Mouse (Mus musculus) hindbrain, postnatal 0 days (tissue): ENCODE data around the gene Mfsd2a. TPM values are rescaled to one million over a fixed set of nuclear protein-coding genes. Genes with fewer than 3 reads are reported as not detected.
A peak's percentile ranks its signal among the peaks of the same experiment; 100 is the strongest.

Experiments
- ATAC-seq: fragments of 200-750 bp; cut with Nextera tagmentation; 2 replicates; pipeline ENCODE4 v1.8.0; 2017; ENCODE audit warnings: mild to moderate bottlenecking, moderate TSS enrichment, moderate library complexity
- DNase-seq: peaks from one replicate; pipeline ENCODE4 v3.0.0-alpha.2; 2015; ENCODE audit warnings: low spot score
- H3K27ac ChIP-seq: fragments of 300-500 bp; sonication (generic); 2 replicates; pipeline ENCODE4 v1.5.1; 2014; ENCODE audit warnings: mild to moderate bottlenecking
- H3K27me3 ChIP-seq: fragments of 300-500 bp; sonication (generic); 2 replicates; pipeline ENCODE4 v1.6.1; 2014; ENCODE audit warnings: low read length, mixed read lengths; ENCODE audit not compliant: insufficient read depth
- H3K36me3 ChIP-seq: fragments of 300-500 bp; sonication (generic); 2 replicates; pipeline ENCODE4 v1.6.1; 2014; ENCODE audit warnings: low read length, mixed read lengths; ENCODE audit not compliant: insufficient read depth
- H3K4me1 ChIP-seq: fragments of 300-500 bp; sonication (generic); 2 replicates; pipeline ENCODE4 v1.6.1; 2014; ENCODE audit warnings: antibody characterized with exemption, low read length, mixed read lengths; ENCODE audit not compliant: insufficient read depth
- H3K4me2 ChIP-seq: fragments of 300-500 bp; sonication (generic); 2 replicates; pipeline ENCODE4 v1.6.1; 2014; ENCODE audit warnings: low read depth, mild to moderate bottlenecking, low read length, moderate library complexity, mixed read lengths
- H3K4me3 ChIP-seq: fragments of 300-500 bp; sonication (generic); 2 replicates; pipeline ENCODE4 v1.5.1; 2014; ENCODE audit warnings: low read length
- H3K9ac ChIP-seq: fragments of 300-500 bp; sonication (generic); replicated peaks from 2 replicates; pipeline ENCODE4 v1.6.1; 2014; ENCODE audit warnings: mild to moderate bottlenecking, low read length, moderate library complexity, mixed read lengths
- H3K9me3 ChIP-seq: fragments of 300-500 bp; sonication (generic); 2 replicates; pipeline ENCODE4 v1.6.1; 2016; ENCODE audit warnings: low read length, mixed read lengths
- CTCF ChIP-seq: IDR thresholded peaks from 2 replicates; pipeline ENCODE4 v1.5.1; 2016; ENCODE audit warnings: antibody characterized with exemption, control low read depth, low read depth
- WGBS: fragments of 180-500 bp; shearing (Covaris S2); extraction: QIAGEN DNeasy Blood & Tissue Kit; methylation state at CpG from one replicate; pipeline ENCODE4 v1.1.7; 2014; 5-methylcytosine and 5-hydroxymethylcytosine counted together
- polyA plus RNA-seq: library from polyadenylated mRNA; unstranded; fragments of >200 nt; fragmentation: Nextera tagmentation; extraction: Ambion mirVana; gene quantifications from 2 replicates; pipeline ENCODE4 v1.2.1, GENCODE M21; 2015
- total RNA-seq: library from RNA; depleted of rRNA; stranded (reverse); fragments of >200 nt; gene quantifications from 2 replicates; pipeline ENCODE4 v1.2.3, GENCODE M21; 2014

Mfsd2a gene
- total and polyA plus RNA-seq, 2 experiments from 2014 or later = 34.9 to 68.0 TPM

DNA sequence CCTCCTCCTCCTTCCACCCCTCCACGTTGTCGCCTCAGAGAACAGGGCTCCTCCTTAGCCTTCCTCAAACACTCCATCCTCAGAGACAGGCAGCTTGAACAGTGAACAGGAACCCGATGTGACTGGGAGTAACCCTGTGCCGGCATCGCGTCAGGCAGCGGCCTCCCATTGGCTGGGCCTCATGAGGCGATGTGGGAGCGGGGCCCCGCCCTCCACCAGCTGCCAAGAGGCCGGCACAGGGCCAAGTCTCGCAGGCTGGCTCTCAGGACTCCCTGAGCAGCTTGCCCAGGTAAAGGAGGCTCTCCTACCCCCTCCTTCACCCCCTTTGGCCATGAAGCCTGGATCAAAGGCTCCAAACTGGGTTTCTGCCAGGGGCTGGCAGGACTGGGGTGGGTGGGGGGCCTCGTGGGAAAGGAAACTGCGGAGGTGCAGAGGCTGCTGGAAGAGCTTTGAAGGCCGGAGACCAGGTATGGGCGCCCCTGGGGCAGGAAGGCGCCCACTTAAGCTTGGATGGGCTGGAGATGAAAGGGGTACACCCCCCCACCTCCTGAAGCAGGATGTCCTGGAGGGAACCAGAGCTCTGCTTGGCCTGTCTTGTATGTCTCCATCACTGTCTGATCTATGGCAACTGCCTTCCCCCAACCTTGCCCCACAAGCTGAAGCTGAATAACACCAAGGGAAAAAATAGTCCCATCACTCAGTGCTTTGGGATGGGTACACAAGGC lies 5.4 kb downstream of the Mfsd2a start:
- Histone ChIP-seq H3K4me3 (peak overlapping the region; percentile 24), H3K27me3 (no peaks in the 10 kb centered on the region), H3K4me1 (peaks cover 24% of the 10 kb centered on the region), H3K4me2 (peak overlapping the region; percentile 50), H3K27ac (peak overlapping the region; percentile 72), H3K9ac (peak overlapping the region; percentile 25), H3K9me3 (no peaks in the 10 kb centered on the region), H3K36me3 (no peaks in the 10 kb centered on the region)
- ATAC-seq (peak; percentile 89), DNase-seq (peak; percentile 89)
- no peak for TF ChIP-seq CTCF
- 8% methylated on average over 17 of the region's 17 CpGs for WGBS

DNA sequence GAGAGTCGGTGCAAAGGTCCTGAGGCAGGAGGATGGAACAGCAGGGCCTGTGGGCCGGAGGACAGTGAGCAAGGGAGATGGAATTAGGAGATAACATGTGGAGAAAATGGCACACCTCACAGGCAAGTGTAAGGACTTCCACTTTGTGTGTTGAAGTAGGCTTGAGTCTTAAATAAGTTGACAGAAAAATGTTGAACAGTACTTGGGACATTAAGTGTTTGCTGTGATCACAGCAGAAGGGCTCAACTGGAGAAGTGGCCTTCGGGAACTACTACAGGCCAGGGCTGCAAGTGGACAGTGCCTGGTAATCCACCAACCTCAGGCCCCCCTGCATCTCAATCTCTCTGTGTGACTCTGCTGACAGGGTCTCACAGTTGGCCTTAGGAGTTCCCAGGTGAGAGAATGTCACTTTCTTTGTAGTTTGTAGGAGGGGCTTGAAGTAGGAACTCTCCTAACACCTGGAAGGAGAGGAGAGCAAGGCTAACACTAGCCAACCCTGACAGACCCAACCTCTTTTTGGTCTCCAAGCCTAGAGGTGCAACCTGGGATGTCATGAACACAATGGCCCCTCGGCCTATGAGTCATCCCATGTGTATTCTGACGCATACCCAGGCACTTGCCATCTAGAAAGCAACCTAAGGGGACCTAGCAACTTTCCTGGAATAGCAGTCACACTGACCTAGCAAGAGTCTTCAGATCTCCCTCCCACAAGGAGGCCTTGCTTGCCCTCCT lies 6.1 kb downstream of the Mfsd2a start:
- H3K27me3 ChIP-seq = no peaks in the 10 kb centered on the region
- no peaks in the 10 kb centered on the region; the same call in 1 of the 2 replicates for H3K36me3 ChIP-seq
- peak overlapping the region; percentile 24 for H3K4me3 ChIP-seq
- peak overlapping the region; percentile 25; the same call in 1 of the 2 replicates for H3K9ac ChIP-seq
- H3K4me2 ChIP-seq = peak overlapping the region; percentile 50
- WGBS = 59% methylated on average over 5 of the region's 5 CpGs
- TF ChIP-seq CTCF = no peak
- DNase-seq = no peak
- no peaks in the 10 kb centered on the region for H3K9me3 ChIP-seq
- H3K27ac ChIP-seq = peak overlapping the region; percentile 72
- ATAC-seq = no peak; the same call in 1 of the 2 replicates
- H3K4me1 ChIP-seq = peaks cover 21% of the 10 kb centered on the region

DNA sequence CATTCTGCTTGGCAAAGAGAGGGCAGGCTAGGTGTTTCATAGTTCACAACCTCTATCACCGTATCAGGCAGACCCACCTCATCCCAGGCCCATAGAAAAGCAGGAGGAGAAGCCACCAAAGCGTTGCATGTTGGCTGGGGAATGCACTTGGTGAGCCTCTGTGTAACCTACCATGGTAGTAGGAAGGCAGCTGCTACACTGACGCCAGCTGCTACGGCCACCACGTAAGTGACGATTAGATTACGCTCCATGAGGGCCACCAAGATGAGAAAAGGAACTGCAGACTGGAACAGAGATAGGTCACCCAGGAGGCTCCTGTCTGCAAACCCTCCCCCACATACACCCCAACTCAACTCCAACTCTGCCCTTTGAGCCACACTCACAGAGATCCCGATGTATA lies 11.9 kb downstream of the Mfsd2a start:
- H3K4me1 ChIP-seq = no peaks in the 10 kb centered on the region
- H3K4me2 ChIP-seq = no peak overlapping the region
- no peak overlapping the region for H3K4me3 ChIP-seq
- ATAC-seq (no peak), DNase-seq (no peak)
- TF ChIP-seq CTCF = no peak
- 92% methylated on average over 8 of the region's 8 CpGs for WGBS
- no peak overlapping the region for H3K27ac ChIP-seq
- H3K27me3 ChIP-seq = no peaks in the 10 kb centered on the region
- H3K9ac ChIP-seq = no peak overlapping the region
- no peaks in the 10 kb centered on the region for H3K9me3 ChIP-seq
- no peaks in the 10 kb centered on the region; the same call in 1 of the 2 replicates for H3K36me3 ChIP-seq

DNA sequence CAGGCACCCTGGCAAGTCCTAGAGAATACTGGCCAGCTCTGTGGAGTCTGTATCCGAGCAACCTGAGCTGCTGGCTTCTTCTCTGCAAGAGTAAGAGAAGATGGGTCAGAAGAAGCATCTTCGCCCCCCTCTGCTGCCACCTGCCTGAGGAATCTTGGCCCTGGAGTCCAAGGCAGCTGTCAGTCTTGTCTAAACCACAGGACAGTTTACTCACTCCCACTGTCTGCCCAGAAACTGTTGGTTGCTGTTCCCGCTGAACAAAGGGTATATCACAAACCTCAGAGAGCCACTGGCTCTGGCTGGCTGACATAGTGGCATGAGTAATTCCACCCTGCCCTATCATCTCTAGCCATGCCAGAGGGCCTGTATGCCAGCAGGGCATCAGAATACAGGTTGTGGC lies 13.8 kb downstream of the Mfsd2a start:
- Histone ChIP-seq H3K27me3 (no peaks in the 10 kb centered on the region), H3K4me3 (no peak overlapping the region), H3K4me2 (no peak overlapping the region), H3K9me3 (no peaks in the 10 kb centered on the region), H3K4me1 (no peaks in the 10 kb centered on the region), H3K27ac (no peak overlapping the region), H3K36me3 (no peaks in the 10 kb centered on the region; the same call in 1 of the 2 replicates), H3K9ac (no peak overlapping the region)
- ATAC-seq = no peak
- 80% methylated on average over 3 of the region's 3 CpGs for WGBS
- no peak for TF ChIP-seq CTCF
- DNase-seq = no peak

DNA sequence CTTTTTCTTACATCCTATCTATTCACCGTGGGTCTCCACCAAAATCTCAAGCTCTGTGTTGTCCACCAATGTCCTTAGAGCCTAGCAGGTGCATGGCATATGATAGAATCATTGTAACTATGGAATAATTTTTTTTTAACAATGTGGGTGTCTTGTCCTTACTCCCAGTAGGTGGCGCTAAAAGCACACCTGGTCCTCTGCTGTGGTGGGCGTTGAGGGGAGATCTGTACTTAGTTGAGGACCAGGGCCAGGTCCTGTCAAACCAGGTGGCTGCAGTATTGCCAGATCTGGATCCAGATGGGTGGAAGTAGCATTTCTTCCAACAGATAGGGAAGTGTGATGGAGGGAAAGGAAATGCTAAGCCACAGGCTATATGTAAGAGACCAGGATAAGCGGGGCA lies 16.6 kb downstream of the Mfsd2a start:
- no peak overlapping the region for H3K9ac ChIP-seq
- no peaks in the 10 kb centered on the region for H3K27me3 ChIP-seq
- H3K4me1 ChIP-seq = no peaks in the 10 kb centered on the region
- no peak overlapping the region for H3K4me2 ChIP-seq
- 30% methylated on average over 4 of the region's 4 CpGs for WGBS
- H3K9me3 ChIP-seq = no peaks in the 10 kb centered on the region
- H3K4me3 ChIP-seq = no peak overlapping the region
- H3K36me3 ChIP-seq = no peaks in the 10 kb centered on the region
- TF ChIP-seq CTCF = peak; percentile 81
- DNase-seq = peak; percentile 71
- H3K27ac ChIP-seq = no peak overlapping the region
- ATAC-seq = peak; percentile 71

DNA sequence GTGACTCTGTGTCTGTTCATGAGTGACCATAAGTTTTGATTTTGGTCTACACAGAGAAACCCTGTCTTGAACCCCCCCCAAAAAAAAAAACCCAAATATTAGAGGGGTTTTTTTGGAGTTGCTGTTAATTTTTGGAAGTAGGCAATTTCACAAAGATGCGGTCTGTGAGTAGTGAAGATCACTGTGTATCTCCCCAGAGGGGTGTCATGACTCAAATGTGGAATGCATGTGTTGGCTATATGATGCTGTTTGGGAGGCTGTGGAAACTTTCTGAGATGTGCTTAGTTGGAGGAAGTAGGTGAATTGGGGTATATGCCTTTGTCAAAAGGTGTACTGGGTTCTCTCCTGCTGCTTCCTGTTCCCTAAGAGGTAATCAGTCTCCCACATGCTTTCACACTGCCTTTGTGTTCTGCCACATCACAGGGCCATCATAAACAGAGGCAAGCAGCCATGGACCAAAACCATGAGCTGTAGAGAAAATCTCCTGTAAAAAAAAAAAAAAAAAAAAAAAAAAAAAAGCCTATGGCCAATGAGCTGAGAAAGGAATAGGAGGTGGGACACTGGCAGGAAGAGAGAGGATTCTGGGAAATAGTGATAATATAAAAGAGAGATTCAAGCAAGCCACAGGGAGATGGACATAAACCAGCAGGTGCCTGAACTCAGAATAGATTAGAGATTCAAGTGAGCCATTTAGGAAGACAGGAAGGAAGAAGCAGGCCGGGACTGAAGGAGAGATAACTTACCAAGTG lies 21.8 kb downstream of the Mfsd2a start:
- 89% methylated on average over 2 of the region's 2 CpGs for WGBS
- no peak for TF ChIP-seq CTCF
- no peaks in the 10 kb centered on the region for H3K4me1 ChIP-seq

More for the DNA sequence above, 21.8 kb downstream of the Mfsd2a start:
- Histone ChIP-seq H3K4me2 (no peak overlapping the region), H3K4me3 (no peak overlapping the region), H3K9me3 (no peaks in the 10 kb centered on the region), H3K9ac (no peak overlapping the region), H3K27ac (no peak overlapping the region), H3K36me3 (no peaks in the 10 kb centered on the region), H3K27me3 (no peaks in the 10 kb centered on the region)
- no peak for DNase-seq
- ATAC-seq = no peak
